Mouse (Mus musculus): ENCODE results near the gene Prkce.

Gene Prkce

GRCm38 (mm10) chr17:86410496-86410895, 242.9 kb downstream of the Prkce start:
- DNase-seq (ENCODE audit: low spot score in 2 of 2), result no peak

- no peak for DNase-seq (ENCODE audit: low spot score in 2 of 2)
Observed at GRCm38 (mm10) chr17:86412141-86412540, 244.6 kb downstream of the Prkce start.

- no peak for DNase-seq (ENCODE audit: low spot score in 2 of 2)
Observed at GRCm38 (mm10) chr17:86414608-86415007, 247.0 kb downstream of the Prkce start.

GRCm38 (mm10) chr17:86415989-86416388, 248.4 kb downstream of the Prkce start:
- DNase-seq (ENCODE audit: low spot score in 2 of 2), result peak; percentile 62 to 77

- DNase-seq (ENCODE audit: low spot score in 2 of 2), result peak in 1 of 2 experiments; percentile 66
Observed at GRCm38 (mm10) chr17:86418334-86418733, 250.7 kb downstream of the Prkce start.

- DNase-seq (ENCODE audit: low spot score in 2 of 2), result no peak
Observed at GRCm38 (mm10) chr17:86419199-86419598, 251.6 kb downstream of the Prkce start.

- peak in 1 of 2 experiments; percentile 65 for DNase-seq (ENCODE audit: low spot score in 2 of 2)
Observed at GRCm38 (mm10) chr17:86420646-86421338, 253.2 kb downstream of the Prkce start.

GRCm38 (mm10) chr17:86422023-86422422, 254.4 kb downstream of the Prkce start:
- no peak for DNase-seq (ENCODE audit: low spot score in 2 of 2)

- no peak for DNase-seq (ENCODE audit: low spot score in 2 of 2)
Observed at GRCm38 (mm10) chr17:86429877-86430276, 262.3 kb downstream of the Prkce start.

GRCm38 (mm10) chr17:86433117-86433516, 265.5 kb downstream of the Prkce start:
- no peak for DNase-seq (ENCODE audit: low spot score in 2 of 2)

- DNase-seq (ENCODE audit: low spot score in 2 of 2), result no peak
Observed at GRCm38 (mm10) chr17:86433813-86434212, 266.2 kb downstream of the Prkce start.

GRCm38 (mm10) chr17:86434781-86435180, 267.2 kb downstream of the Prkce start:
- no peak for DNase-seq (ENCODE audit: low spot score in 2 of 2)

GRCm38 (mm10) chr17:86435570-86435969, 268.0 kb downstream of the Prkce start:
- no peak for DNase-seq (ENCODE audit: low spot score in 2 of 2)

- no peak for DNase-seq (ENCODE audit: low spot score in 2 of 2)
Observed at GRCm38 (mm10) chr17:86435984-86436383, 268.4 kb downstream of the Prkce start.

- no peak for DNase-seq (ENCODE audit: low spot score in 2 of 2)
Observed at GRCm38 (mm10) chr17:86436583-86437370, 269.2 kb downstream of the Prkce start.

- DNase-seq (ENCODE audit: low spot score in 2 of 2), result peak; percentile 79 to 85
Observed at GRCm38 (mm10) chr17:86437516-86438277, 270.1 kb downstream of the Prkce start.

- no peak for DNase-seq (ENCODE audit: low spot score in 2 of 2)
Observed at GRCm38 (mm10) chr17:86438278-86438661, 270.7 kb downstream of the Prkce start.

- DNase-seq (ENCODE audit: low spot score in 2 of 2), result no peak
Observed at GRCm38 (mm10) chr17:86438763-86439162, 271.2 kb downstream of the Prkce start.

GRCm38 (mm10) chr17:86441098-86441497, 273.5 kb downstream of the Prkce start:
- DNase-seq (ENCODE audit: low spot score in 2 of 2), result no peak

- DNase-seq (ENCODE audit: low spot score in 2 of 2), result no peak
Observed at GRCm38 (mm10) chr17:86443886-86444285, 276.3 kb downstream of the Prkce start.

- peak; percentile 68 to 96 for DNase-seq (ENCODE audit: low spot score in 2 of 2)
Observed at GRCm38 (mm10) chr17:86444578-86445419, 277.2 kb downstream of the Prkce start.

GRCm38 (mm10) chr17:86445420-86445720, 277.8 kb downstream of the Prkce start:
- DNase-seq (ENCODE audit: low spot score in 2 of 2), result no peak
